Mouse (Mus musculus) heart, embryonic 11.5 days (tissue): ENCODE measurements around the gene Sdhc. TPM values are rescaled to one million over a fixed set of nuclear protein-coding genes. Genes with fewer than 3 reads are reported as not detected.

ENCODE experiments used
- ATAC-seq: fragments of 200-750 bp; cut with Nextera tagmentation; replicated peaks from 2 replicates; pipeline ENCODE4 v1.8.0; 2017; ENCODE audit warnings: moderate library complexity; ENCODE audit not compliant: insufficient number of reproducible peaks, low FRiP score, low TSS enrichment
- H3K27ac ChIP-seq: fragments of 300-500 bp; sonication (generic); 2 replicates; pipeline ENCODE4 v1.5.1; 2014; ENCODE audit warnings: mild to moderate bottlenecking, low read depth, low read length
- H3K27me3 ChIP-seq: fragments of 300-500 bp; sonication (generic); 2 replicates; pipeline ENCODE4 v1.6.1; 2014; ENCODE audit warnings: mild to moderate bottlenecking, low read length, mixed read lengths; ENCODE audit not compliant: control insufficient read depth, insufficient read depth
- H3K36me3 ChIP-seq: fragments of 300-500 bp; sonication (generic); 2 replicates; pipeline ENCODE4 v1.6.1; 2014; ENCODE audit warnings: mild to moderate bottlenecking, low read length, moderate library complexity, mixed read lengths; ENCODE audit not compliant: control insufficient read depth, insufficient read depth
- H3K4me1 ChIP-seq: fragments of 300-500 bp; sonication (generic); 2 replicates; pipeline ENCODE4 v1.6.1; 2014; ENCODE audit warnings: low read length; ENCODE audit not compliant: control insufficient read depth, insufficient read depth
- H3K4me2 ChIP-seq: fragments of 300-500 bp; sonication (generic); 2 replicates; pipeline ENCODE4 v1.6.1; 2014; ENCODE audit warnings: mild to moderate bottlenecking, moderate library complexity
- H3K4me3 ChIP-seq: fragments of 300-500 bp; sonication (generic); 2 replicates; pipeline ENCODE4 v1.5.1; 2014; ENCODE audit warnings: low read depth, low read length
- H3K9ac ChIP-seq: fragments of 300-500 bp; sonication (generic); 2 replicates; pipeline ENCODE4 v1.6.1; 2014; ENCODE audit warnings: mild to moderate bottlenecking, low read depth, low read length, moderate library complexity
- H3K9me3 ChIP-seq: fragments of 300-500 bp; sonication (generic); replicated peaks from 2 replicates; pipeline ENCODE4 v1.6.1; 2016; ENCODE audit warnings: low read length; ENCODE audit not compliant: control insufficient read depth
- WGBS: fragments of 180-500 bp; shearing (Covaris S2); extraction: QIAGEN DNeasy Blood & Tissue Kit; methylation state at CpG from one replicate; pipeline ENCODE4 v1.1.7; 2014; ENCODE audit not compliant: insufficient replicate concordance; 5-methylcytosine and 5-hydroxymethylcytosine counted together
- polyA plus RNA-seq: library from polyadenylated mRNA; unstranded; fragments of >200 nt; fragmentation: Nextera tagmentation; extraction: Ambion mirVana; gene quantifications from 2 replicates; pipeline ENCODE4 v1.2.1, GENCODE M21; 2014

Gene Sdhc
- polyA plus RNA-seq, 1 experiment from 2014 or later = 426 TPM

DNA sequence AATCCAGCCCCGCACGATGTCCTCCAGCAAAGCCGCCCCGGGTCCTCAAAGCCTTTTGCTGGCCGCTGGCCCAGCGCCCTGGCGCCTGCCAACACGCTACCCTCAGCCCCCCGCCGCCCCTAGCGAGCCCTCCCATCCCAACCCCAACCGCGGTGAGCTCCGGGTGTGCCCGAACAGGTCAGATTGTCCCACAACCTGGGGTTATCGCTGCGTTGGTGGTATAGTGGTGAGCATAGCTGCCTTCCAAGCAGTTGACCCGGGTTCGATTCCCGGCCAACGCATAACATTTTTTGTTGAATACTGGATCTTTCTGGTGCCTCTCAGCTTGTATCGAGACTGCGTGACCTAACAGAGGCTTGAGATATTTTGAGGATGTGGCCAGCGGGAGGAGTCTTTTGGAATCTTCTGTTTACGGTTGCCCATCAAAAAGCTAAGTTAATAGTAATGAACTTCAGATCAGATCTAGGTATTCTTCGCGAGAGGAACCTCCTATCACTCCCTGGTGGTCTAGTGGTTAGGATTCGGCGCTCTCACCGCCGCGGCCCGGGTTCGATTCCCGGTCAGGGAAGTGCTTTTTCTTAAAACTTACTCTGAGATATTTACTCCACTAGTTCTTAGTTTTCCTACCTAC is 47.7 kb downstream of the Sdhc start:
- H3K4me1 ChIP-seq = 0 out of 2 replicates have a peak, but pooled peaks cover under 1% of the 10 kb centered on the region
- H3K9ac ChIP-seq = peak overlapping the region; percentile 78

GRCm38 (mm10) chr1:171101733-171102546 is 48.5 kb downstream of the Sdhc start:
- Histone ChIP-seq H3K9ac (peak overlapping the region; percentile 78), H3K9me3 (no peaks in the 10 kb centered on the region), H3K4me2 (peak overlapping the region; percentile 75), H3K4me1 (peaks cover 8% of the 10 kb centered on the region; the same call in 1 of the 2 replicates), H3K36me3 (no peaks in the 10 kb centered on the region), H3K4me3 (peak overlapping the region; percentile 80), H3K27ac (peak overlapping the region; percentile 46; the same call in 1 of the 2 replicates), H3K27me3 (no peaks in the 10 kb centered on the region)
- WGBS = under 1% methylated on average over 40 of the region's 40 CpGs
- peak; percentile 77 for ATAC-seq

More for the DNA sequence above, 47.7 kb downstream of the Sdhc start:
- ATAC-seq = peak; percentile 88
- H3K4me3 ChIP-seq = peak overlapping the region; percentile 80
- H3K27me3 ChIP-seq = no peaks in the 10 kb centered on the region
- H3K9me3 ChIP-seq = no peaks in the 10 kb centered on the region
- H3K27ac ChIP-seq = peak overlapping the region; percentile 46; the same call in 1 of the 2 replicates
- H3K36me3 ChIP-seq = no peaks in the 10 kb centered on the region
- H3K4me2 ChIP-seq = peak overlapping the region; percentile 75
- under 1% methylated on average over 35 of the region's 35 CpGs for WGBS

DNA sequence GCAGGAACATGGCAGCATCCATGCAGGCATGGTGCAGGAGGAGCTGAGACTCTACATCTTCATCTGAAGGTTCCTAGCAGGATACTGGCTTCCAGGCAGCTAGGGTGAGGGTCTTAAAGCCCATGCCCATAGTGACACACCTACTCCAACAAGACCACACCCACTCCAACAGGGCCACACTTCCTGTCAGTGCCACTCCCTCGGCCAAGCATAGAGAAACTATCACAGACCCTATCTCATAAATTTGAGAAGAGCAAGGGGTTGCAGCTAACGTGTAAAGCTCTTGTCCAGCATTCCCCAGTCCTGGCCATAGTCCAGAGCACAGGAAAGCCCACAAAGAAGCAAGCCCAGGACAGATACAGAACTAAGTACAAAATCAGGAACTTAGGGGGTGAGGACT is 49.4 kb downstream of the Sdhc start:
- WGBS = 39% methylated on average over 2 of the region's 2 CpGs
- no peaks in the 10 kb centered on the region for H3K9me3 ChIP-seq
- H3K27me3 ChIP-seq = no peaks in the 10 kb centered on the region
- no peak overlapping the region for H3K4me2 ChIP-seq
- no peak overlapping the region for H3K9ac ChIP-seq
- H3K4me1 ChIP-seq = peaks cover 11% of the 10 kb centered on the region; the same call in 1 of the 2 replicates
- ATAC-seq = no peak
- H3K27ac ChIP-seq = no peak overlapping the region
- H3K4me3 ChIP-seq = peak overlapping the region; percentile 80; the same call in 1 of the 2 replicates
- H3K36me3 ChIP-seq = no peaks in the 10 kb centered on the region

GRCm38 (mm10) chr1:171097612-171098011 is 52.8 kb downstream of the Sdhc start:
- no peak overlapping the region for H3K27ac ChIP-seq

DNA sequence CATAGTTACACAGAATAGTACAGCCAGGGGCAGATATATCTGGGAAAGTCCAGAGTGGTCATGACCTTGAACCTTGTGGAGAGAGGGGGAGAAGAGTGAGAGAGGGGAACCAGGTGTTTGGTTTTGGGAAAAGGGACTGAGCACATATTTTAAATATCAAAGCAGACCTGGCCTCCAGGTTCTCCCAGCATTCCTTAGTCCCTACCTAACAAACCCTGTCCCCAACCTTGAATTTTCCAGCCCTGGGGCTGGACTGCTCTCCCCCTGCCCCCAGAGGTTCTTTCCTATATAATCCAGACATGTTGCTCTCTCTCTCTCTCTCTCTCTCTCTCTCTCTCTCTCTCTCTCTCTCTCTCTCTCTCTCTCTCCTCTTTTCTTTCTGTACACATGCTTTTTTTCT is 53.3 kb downstream of the Sdhc start:
- no peaks in the 10 kb centered on the region for H3K36me3 ChIP-seq
- ATAC-seq = no peak
- no peaks in the 10 kb centered on the region for H3K27me3 ChIP-seq
- peaks cover 11% of the 10 kb centered on the region; the same call in 1 of the 2 replicates for H3K4me1 ChIP-seq
- no peak overlapping the region for H3K27ac ChIP-seq
- no peak overlapping the region for H3K4me3 ChIP-seq
- no peaks in the 10 kb centered on the region for H3K9me3 ChIP-seq
- H3K9ac ChIP-seq = no peak overlapping the region
- H3K4me2 ChIP-seq = no peak overlapping the region

More at GRCm38 (mm10) chr1:171097612-171098011, 52.8 kb downstream of the Sdhc start:
- no peaks in the 10 kb centered on the region for H3K27me3 ChIP-seq
- no peak overlapping the region for H3K4me3 ChIP-seq
- no peak for ATAC-seq
- H3K36me3 ChIP-seq = no peaks in the 10 kb centered on the region
- H3K9me3 ChIP-seq = no peaks in the 10 kb centered on the region
- H3K9ac ChIP-seq = no peak overlapping the region
- H3K4me2 ChIP-seq = no peak overlapping the region
- 26% methylated on average over 2 of the region's 2 CpGs for WGBS
- peaks cover 11% of the 10 kb centered on the region; the same call in 1 of the 2 replicates for H3K4me1 ChIP-seq

DNA sequence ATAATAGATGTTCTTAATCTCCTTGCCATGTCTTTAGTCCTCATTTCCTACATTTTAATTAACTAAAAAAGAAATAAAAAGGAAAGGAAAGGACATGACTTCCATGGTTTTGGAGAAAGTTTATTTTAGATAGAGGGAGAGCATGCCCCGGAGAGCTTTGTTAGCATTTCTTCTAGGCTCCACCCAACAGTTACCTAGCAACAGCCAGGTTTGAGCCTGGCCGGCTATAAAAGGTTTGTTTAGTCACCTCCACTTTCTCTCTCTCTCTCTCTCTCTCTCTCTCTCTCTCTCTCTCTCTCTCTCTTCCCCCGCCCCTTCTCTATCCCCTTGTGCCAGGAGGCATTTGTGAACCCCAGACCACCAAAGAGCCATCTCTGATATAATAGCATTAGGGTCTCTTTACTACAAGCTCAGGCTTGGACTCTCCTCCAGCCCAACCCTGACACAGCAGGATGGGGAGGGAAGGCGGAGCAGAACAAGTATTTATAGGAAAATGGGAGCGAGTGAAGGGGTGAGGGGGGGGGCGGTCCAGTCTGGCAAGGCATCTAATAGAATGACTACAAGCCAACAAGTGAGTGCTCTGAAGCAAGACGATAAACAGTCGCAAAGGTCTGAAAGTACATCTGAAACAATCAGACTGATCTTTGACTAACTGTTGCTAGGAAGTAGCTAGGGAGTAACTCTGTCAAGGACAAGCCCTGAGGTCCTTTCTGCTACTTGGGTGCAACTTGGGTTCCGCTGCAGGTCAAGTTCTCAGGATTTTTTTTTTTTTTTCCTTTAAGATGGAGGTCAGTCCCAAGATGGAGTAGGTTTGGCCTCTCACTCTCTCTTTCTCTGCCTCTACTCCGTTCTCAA is 54.1 kb downstream of the Sdhc start:
- no peak overlapping the region for H3K9ac ChIP-seq
- peak overlapping the region; percentile 29 for H3K4me2 ChIP-seq
- no peak overlapping the region for H3K4me3 ChIP-seq
- H3K36me3 ChIP-seq = no peaks in the 10 kb centered on the region
- no peaks in the 10 kb centered on the region for H3K27me3 ChIP-seq
- 19% methylated on average over 10 of the region's 10 CpGs for WGBS
- no peak for ATAC-seq
- peaks cover 11% of the 10 kb centered on the region; the same call in 1 of the 2 replicates for H3K4me1 ChIP-seq
- H3K9me3 ChIP-seq = no peaks in the 10 kb centered on the region
- no peak overlapping the region for H3K27ac ChIP-seq

DNA sequence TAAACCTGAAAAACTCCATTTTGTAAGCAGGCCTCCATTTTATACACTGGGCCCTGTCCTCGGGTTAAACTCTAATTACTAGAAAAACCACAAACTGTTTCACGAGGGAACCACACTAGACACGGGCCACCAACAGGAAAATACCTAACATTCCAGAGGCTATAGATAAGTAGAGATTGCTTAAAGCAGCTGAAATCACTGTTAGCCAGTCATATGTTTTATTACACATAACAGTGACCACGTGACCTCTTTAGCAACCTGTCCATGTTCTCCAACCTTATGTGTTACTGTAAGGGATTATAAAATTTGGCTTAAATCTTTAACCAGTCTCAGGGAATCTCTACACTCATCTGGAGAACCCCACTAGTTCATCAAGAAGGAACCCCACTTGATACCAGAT is 56.0 kb downstream of the Sdhc start:
- peaks cover 11% of the 10 kb centered on the region; the same call in 1 of the 2 replicates for H3K4me1 ChIP-seq
- no peak overlapping the region for H3K4me3 ChIP-seq
- H3K27ac ChIP-seq = no peak overlapping the region
- WGBS = 47% methylated on average over 4 of the region's 4 CpGs
- H3K36me3 ChIP-seq = no peaks in the 10 kb centered on the region
- no peaks in the 10 kb centered on the region for H3K27me3 ChIP-seq
- no peaks in the 10 kb centered on the region for H3K9me3 ChIP-seq
- no peak for ATAC-seq
- no peak overlapping the region for H3K9ac ChIP-seq
- H3K4me2 ChIP-seq = no peak overlapping the region

DNA sequence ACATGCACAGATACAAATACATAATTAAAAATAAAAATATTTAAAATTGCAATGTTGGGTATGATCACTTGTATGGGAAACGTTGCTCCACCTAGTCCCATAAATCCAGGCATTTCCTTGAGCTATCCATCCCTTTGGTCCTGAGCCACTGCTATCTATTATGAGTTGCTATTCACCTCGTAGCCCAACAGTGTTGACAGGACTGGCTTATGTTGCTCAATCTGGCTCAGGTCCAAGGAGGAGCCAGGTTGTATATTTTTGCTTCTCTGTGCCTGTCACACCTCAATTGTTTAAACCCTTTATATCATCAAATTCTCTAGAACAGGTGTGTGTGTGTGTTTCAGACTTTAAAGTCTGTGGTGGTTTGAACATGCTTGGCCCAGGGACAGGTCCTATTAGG is 59.6 kb downstream of the Sdhc start:
- Histone ChIP-seq H3K9ac (no peak overlapping the region), H3K36me3 (no peaks in the 10 kb centered on the region), H3K27me3 (peaks cover 10% of the 10 kb centered on the region), H3K9me3 (no peaks in the 10 kb centered on the region), H3K4me1 (no peaks in the 10 kb centered on the region), H3K4me2 (no peak overlapping the region), H3K4me3 (no peak overlapping the region), H3K27ac (no peak overlapping the region)
- 48% methylated on average over 2 of the region's 2 CpGs for WGBS
- ATAC-seq = no peak
